Mouse (Mus musculus) splenic B cell, adult 2 months (primary cell): ENCODE measurements around the gene Nmi.

Source experiments
- DNase-seq: peaks from one replicate; pipeline ENCODE4 v3.0.0-alpha.2; 2011; ENCODE audit warnings: low read depth, low spot score
- H3K27me3 ChIP-seq: 2 replicates; pipeline ENCODE4 v1.6.1; 2012; ENCODE audit warnings: mild to moderate bottlenecking, low read length, moderate library complexity, mixed read lengths; ENCODE audit not compliant: control insufficient read depth, poor library complexity, insufficient read depth, severe bottlenecking
- H3K36me3 ChIP-seq: 2 replicates; pipeline ENCODE4 v1.6.1; 2012; ENCODE audit warnings: mild to moderate bottlenecking, low read length, moderate library complexity, mixed read lengths; ENCODE audit not compliant: control insufficient read depth, poor library complexity, insufficient read depth, severe bottlenecking

Nmi gene

DNA sequence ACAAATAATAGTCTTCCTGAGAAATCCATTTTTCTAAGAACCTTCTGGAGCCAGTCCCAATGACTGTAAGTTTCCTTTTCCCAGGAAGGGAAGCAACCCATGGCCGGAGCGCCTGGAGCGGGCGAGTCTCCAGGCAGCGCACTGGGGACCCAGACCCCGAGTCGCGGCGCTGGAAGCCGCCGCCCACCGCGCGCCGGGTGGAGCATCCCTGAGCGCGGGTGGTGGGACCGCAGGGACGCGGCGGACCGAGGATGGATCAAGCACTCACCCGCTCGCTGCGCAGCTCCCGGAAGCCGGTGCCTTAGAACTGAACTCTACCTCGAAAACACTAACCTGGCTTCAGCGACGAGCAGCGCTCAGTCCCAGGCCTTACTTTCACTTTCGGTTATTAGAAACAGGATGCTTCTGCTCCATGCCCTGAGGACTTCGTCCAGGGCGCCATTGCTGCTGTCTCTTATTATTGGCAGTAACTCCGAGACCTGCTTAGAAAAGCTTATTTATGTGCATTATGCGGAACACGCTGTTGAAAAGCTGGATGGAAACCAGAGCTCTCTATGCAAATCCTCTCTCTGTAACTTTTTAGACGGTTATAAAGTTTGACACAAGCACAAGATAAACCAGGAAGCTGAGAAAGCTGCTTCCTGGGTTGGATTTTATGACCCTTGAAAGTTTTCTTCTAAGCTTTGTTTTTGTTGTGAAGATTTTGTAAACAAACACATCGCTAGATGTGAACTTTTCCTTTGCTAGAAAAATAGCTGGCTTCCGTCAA lies 469 bp downstream of the Nmi start:
- Histone ChIP-seq H3K27me3 (no peaks in the 10 kb centered on the region), H3K36me3 (no peaks in the 10 kb centered on the region)
- DNase-seq = peak; percentile 83

- Histone ChIP-seq H3K36me3 (no peaks in the 10 kb centered on the region), H3K27me3 (no peaks in the 10 kb centered on the region)
- DNase-seq = peak; percentile 70
Observed at GRCm38 (mm10) chr2:51972142-51972541, 1.2 kb downstream of the Nmi start.

- no peaks in the 10 kb centered on the region for H3K27me3 ChIP-seq
- H3K36me3 ChIP-seq = no peaks in the 10 kb centered on the region
- DNase-seq = no peak
Observed at GRCm38 (mm10) chr2:51970897-51971296, 2.4 kb downstream of the Nmi start.

GRCm38 (mm10) chr2:51967288-51967687 lies 6.0 kb downstream of the Nmi start:
- Histone ChIP-seq H3K27me3 (no peaks in the 10 kb centered on the region), H3K36me3 (no peaks in the 10 kb centered on the region)
- peak; percentile 61 for DNase-seq

DNA sequence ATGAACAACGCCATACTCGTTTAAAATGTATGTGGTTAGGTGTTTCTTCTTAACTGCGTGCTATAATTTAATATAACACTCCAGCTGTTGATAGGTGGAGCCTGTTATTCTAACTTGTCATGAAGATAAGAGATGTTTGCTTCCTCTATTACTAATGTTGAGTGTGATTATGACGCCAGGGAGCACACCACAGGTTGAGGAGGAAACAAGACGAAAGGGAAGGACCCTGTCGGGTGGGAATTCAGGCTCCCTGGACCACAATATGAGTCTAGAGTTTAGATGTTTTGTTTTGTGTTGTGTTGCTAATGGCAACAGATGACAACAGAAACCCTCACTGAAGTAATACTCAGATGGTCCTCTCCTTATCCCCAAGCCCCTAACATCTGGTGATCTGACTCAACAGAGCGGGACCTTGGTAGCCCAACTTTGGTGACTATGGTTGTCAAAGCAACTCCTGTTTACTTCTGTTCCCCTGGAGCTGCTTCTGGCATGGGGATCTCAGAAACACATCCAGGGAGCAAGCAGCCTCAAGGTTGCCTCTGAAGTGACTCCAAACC lies 19.6 kb downstream of the Nmi start:
- Histone ChIP-seq H3K27me3 (no peaks in the 10 kb centered on the region), H3K36me3 (peaks cover 7% of the 10 kb centered on the region; the same call in 1 of the 2 replicates)
- no peak for DNase-seq

GRCm38 (mm10) chr2:51950876-51951275 lies 22.4 kb downstream of the Nmi start:
- DNase-seq = no peak
- Histone ChIP-seq H3K36me3 (0 out of 2 replicates have a peak, but pooled peaks cover 4% of the 10 kb centered on the region), H3K27me3 (no peaks in the 10 kb centered on the region)

DNA sequence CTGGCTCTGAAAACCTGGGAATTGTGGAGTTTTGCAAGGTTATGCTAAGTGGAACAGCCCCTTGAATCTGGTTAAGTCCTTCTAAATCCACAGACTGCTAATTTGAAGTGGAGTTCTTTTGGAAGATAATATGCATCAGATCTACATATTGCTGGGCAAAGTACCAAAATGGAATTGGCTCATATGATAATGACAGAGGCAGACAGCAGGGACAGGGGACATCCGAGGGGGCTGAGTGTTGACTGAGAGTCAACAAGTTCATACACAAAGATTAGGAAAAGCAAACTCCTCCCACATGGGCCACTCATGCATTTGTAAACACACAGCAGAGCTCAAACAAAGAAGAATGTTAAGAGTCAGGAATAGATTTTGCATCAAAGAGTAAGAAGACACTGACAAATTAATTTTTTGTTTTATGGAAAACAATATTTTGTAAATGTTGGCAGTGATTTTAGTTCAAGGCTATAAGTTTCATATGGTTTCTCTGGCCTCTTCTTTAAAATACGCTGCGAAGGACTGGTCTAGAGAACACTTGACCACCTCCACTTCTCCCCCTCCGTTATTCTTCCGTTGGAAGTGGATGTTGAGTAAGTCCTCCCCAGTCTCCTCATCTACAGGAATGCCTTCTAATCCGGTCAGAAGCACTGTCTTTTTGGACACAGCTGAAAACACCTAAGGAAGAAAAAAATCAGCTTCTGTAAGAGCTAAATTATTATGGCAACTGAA lies 25.0 kb downstream of the Nmi start:
- Histone ChIP-seq H3K36me3 (0 out of 2 replicates have a peak, but pooled peaks cover 2% of the 10 kb centered on the region), H3K27me3 (no peaks in the 10 kb centered on the region)
- DNase-seq = no peak

GRCm38 (mm10) chr2:51945812-51946211 lies 27.5 kb downstream of the Nmi start:
- DNase-seq = no peak

DNA sequence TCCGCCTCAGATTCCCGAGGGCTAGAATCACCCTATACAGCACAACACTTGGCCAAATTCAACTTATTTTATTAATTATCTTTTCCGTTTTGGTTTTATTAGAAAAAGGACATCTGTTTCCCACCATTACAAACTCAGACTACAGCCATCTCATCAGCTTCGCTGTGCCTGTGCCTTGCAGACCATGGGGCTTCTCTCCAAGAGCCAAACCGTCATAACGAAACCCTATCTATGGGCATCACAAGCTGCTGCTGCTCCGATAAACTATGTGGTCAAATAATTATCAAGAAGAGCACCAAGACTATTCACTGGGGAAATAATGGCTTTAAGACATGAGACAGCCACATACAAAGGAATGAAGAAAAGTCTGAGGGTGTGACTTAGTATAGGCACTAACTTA lies 31.5 kb downstream of the Nmi start:
- Histone ChIP-seq H3K36me3 (no peaks in the 10 kb centered on the region), H3K27me3 (no peaks in the 10 kb centered on the region)
- DNase-seq = no peak

More at GRCm38 (mm10) chr2:51945812-51946211, 27.5 kb downstream of the Nmi start:
- Histone ChIP-seq H3K27me3 (no peaks in the 10 kb centered on the region), H3K36me3 (0 out of 2 replicates have a peak, but pooled peaks cover 2% of the 10 kb centered on the region)

DNA sequence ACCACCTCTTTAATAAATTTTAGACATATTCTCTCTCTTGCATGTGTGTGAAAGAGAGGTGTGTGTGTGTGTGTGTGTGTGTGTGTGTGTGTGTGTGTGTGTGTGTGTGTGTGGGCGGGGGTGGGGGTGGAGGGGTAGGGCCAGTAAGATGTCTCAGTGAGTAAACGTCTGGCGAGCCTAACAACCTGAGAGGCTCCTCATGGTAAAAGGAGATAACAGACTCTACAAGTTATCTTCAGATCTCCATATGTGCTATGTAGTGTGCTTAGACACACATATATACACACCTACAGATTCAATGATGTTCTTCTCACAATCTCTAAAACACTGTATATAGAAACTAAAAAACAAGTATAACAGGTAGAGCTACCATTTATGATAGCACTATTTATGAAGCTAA lies 34.5 kb downstream of the Nmi start:
- H3K27me3 ChIP-seq = no peaks in the 10 kb centered on the region
- no peaks in the 10 kb centered on the region for H3K36me3 ChIP-seq
- DNase-seq = no peak

GRCm38 (mm10) chr2:51937004-51937403 lies 36.3 kb downstream of the Nmi start:
- no peaks in the 10 kb centered on the region for H3K36me3 ChIP-seq
- no peak for DNase-seq

GRCm38 (mm10) chr2:51936585-51936984 lies 36.7 kb downstream of the Nmi start:
- DNase-seq = no peak
- Histone ChIP-seq H3K36me3 (no peaks in the 10 kb centered on the region), H3K27me3 (no peaks in the 10 kb centered on the region)

More at GRCm38 (mm10) chr2:51937004-51937403, 36.3 kb downstream of the Nmi start:
- no peaks in the 10 kb centered on the region for H3K27me3 ChIP-seq

- no peaks in the 10 kb centered on the region for H3K27me3 ChIP-seq
- no peaks in the 10 kb centered on the region for H3K36me3 ChIP-seq
- peak; percentile 42 for DNase-seq
Observed at GRCm38 (mm10) chr2:51935921-51936320, 37.4 kb downstream of the Nmi start.

DNA sequence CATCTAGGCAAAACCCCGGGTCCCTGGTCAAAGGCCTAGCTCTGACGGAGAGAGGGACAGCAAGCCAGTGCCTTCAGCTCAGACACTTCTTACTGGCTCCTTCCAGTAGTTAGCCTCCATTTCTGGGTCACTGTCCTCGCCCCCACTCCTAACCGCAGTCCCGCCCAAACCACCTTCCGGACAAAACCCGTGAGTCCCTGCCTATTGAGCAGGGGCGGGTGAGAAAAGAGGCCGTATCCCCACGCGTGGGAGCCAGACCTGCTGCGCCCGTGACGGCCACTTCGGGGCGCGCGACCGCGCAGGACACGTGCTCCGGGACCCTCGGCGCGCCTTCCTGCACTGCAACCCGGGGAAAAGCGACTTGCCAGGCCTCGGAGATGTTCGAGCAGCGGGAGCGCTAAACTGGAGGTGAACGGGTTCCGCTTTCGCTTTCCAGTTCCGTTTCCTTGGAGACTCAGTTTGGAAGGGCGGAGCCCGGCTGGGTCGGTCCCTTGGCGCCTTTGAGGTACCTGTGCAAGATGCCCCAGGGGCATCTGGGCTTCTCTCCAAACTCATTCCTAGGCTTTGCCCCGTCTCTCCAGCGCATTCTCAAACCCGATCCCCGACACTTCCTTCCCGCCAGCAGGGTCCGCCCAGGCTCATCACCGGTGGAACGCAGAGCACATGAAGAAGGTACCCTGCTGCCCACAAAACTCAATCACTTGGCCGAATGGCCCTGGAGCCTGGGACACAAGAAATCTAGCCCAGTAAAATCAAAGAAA lies 38.5 kb downstream of the Nmi start, which contains the start of gene Rbm43:
Rbm43 (minus strand) TSS at position 590 of the 761 bp plus-strand sequence.
- H3K27me3 ChIP-seq = no peaks in the 10 kb centered on the region
- peaks cover under 1% of the 10 kb centered on the region; the same call in 1 of the 2 replicates for H3K36me3 ChIP-seq
- DNase-seq = peak; percentile 89
